Mouse (Mus musculus) E14TG2a.4 (cell line): ENCODE measurements around the gene Lpp.

Experiments
- CTCF ChIP-seq: conservative IDR thresholded peaks from 2 replicates; pipeline ENCODE4 v1.5.1; 2014; ENCODE audit warnings: low read length
- NANOG ChIP-seq: IDR thresholded peaks from 2 replicates; pipeline ENCODE4 v1.6.1; 2014; ENCODE audit warnings: borderline replicate concordance, low read length, mixed read lengths
- POU5F1 ChIP-seq: IDR thresholded peaks from 2 replicates; pipeline ENCODE4 v1.6.1; 2014; ENCODE audit warnings: low read length, borderline replicate concordance

DNA sequence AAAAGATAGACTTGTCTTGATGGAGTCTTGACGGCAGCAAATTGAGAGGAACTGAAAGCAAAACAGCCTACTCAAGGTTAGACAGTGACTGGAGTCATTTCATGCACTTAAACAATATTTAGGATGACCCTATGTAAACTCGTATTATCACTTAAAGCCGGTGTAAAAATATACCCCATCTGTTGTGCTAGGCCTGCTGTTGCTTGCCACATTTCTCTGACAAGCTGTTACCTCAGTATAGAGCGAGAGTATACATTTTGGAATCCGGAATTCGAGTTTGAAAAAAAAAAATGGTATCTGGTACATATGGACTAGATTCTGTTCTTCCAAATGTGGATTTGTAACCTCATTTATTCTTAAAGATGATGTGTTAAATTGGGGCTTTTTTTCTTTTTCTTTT lies 416.5 kb downstream of the Lpp start:
- no peak for TF ChIP-seq CTCF
- no peak for TF ChIP-seq NANOG
- TF ChIP-seq POU5F1 = no peak
